Mouse (Mus musculus) limb, embryonic 10.5 days (tissue): Measurements from ENCODE around the gene Lancl1. TPM values are rescaled to one million over a fixed set of nuclear protein-coding genes. Genes with fewer than 3 reads are reported as not detected.
A peak's percentile ranks its signal among the peaks of the same experiment; 100 is the strongest.

Source experiments
- DNase-seq: peaks from one replicate; pipeline ENCODE4 v3.0.0-alpha.2; 2017; ENCODE audit warnings: low spot score
- H3K27ac ChIP-seq: fragments of 300-500 bp; sonication (generic); 2 replicates; pipeline ENCODE4 v1.5.1; 2016; ENCODE audit warnings: mild to moderate bottlenecking
- H3K27me3 ChIP-seq: fragments of 300-500 bp; sonication (generic); 2 replicates; pipeline ENCODE4 v1.6.1; 2016; ENCODE audit warnings: low read depth, mild to moderate bottlenecking; ENCODE audit not compliant: poor library complexity, severe bottlenecking
- H3K36me3 ChIP-seq: fragments of 300-500 bp; sonication (generic); 2 replicates; pipeline ENCODE4 v1.6.1; 2016; ENCODE audit warnings: mild to moderate bottlenecking, moderate library complexity
- H3K4me1 ChIP-seq: fragments of 300-500 bp; sonication (generic); 2 replicates; pipeline ENCODE4 v1.6.1; 2016
- H3K4me3 ChIP-seq: fragments of 300-500 bp; sonication (generic); 2 replicates; pipeline ENCODE4 v1.5.1; 2016; ENCODE audit warnings: mild to moderate bottlenecking, moderate library complexity
- H3K9me3 ChIP-seq: fragments of 300-500 bp; sonication (generic); replicated peaks from 2 replicates; pipeline ENCODE4 v1.6.1; 2016; ENCODE audit warnings: mild to moderate bottlenecking
- WGBS: fragments of 180-500 bp; shearing (Covaris S2); methylation state at CpG from one replicate; pipeline ENCODE4 v1.1.7; 2016; 5-methylcytosine and 5-hydroxymethylcytosine counted together
- polyA plus RNA-seq: library from polyadenylated mRNA; unstranded; fragments of >200 nt; fragmentation: Nextera tagmentation; extraction: Ambion mirVana; gene quantifications from 2 replicates; pipeline ENCODE4 v1.2.1, GENCODE M21; 2016

The Lancl1 gene
- polyA plus RNA-seq, 1 experiment from 2014 or later, result 84.3 TPM

GRCm38 (mm10) chr1:67039083-67039482 is 411 bp upstream of the Lancl1 start:
- Histone ChIP-seq H3K4me3 (peak overlapping the region; percentile 72), H3K4me1 (peaks cover 14% of the 10 kb centered on the region), H3K27me3 (no peaks in the 10 kb centered on the region), H3K27ac (peak overlapping the region; percentile 85), H3K9me3 (no peaks in the 10 kb centered on the region), H3K36me3 (peaks cover 20% of the 10 kb centered on the region)
- no peak for DNase-seq
- 3% methylated on average over 5 of the region's 5 CpGs for WGBS

- Histone ChIP-seq H3K27ac (no peak overlapping the region), H3K4me1 (peaks cover 10% of the 10 kb centered on the region), H3K9me3 (no peaks in the 10 kb centered on the region), H3K27me3 (no peaks in the 10 kb centered on the region), H3K4me3 (no peak overlapping the region), H3K36me3 (peaks cover 38% of the 10 kb centered on the region)
- DNase-seq, result no peak
These were observed 1.5 kb downstream of the Lancl1 start for GRCm38 (mm10) chr1:67037198-67037597.

GRCm38 (mm10) chr1:67033278-67033677 is 5.4 kb downstream of the Lancl1 start:
- H3K4me3 ChIP-seq, result no peak overlapping the region
- H3K36me3 ChIP-seq, result peaks cover 76% of the 10 kb centered on the region

GRCm38 (mm10) chr1:67026927-67027511 is 11.7 kb downstream of the Lancl1 start:
- WGBS, result 91% methylated on average over 6 of the region's 6 CpGs
- Histone ChIP-seq H3K4me1 (no peaks in the 10 kb centered on the region), H3K4me3 (no peak overlapping the region), H3K27ac (no peak overlapping the region), H3K36me3 (peaks cover 78% of the 10 kb centered on the region), H3K9me3 (no peaks in the 10 kb centered on the region), H3K27me3 (no peaks in the 10 kb centered on the region)
- DNase-seq, result no peak

More at GRCm38 (mm10) chr1:67033278-67033677, 5.4 kb downstream of the Lancl1 start:
- no peaks in the 10 kb centered on the region for H3K9me3 ChIP-seq
- H3K27me3 ChIP-seq, result no peaks in the 10 kb centered on the region
- peaks cover 6% of the 10 kb centered on the region for H3K4me1 ChIP-seq
- H3K27ac ChIP-seq, result no peak overlapping the region
- 94% methylated on average over 7 of the region's 7 CpGs for WGBS
- DNase-seq, result no peak

GRCm38 (mm10) chr1:67026142-67026541 is 12.5 kb downstream of the Lancl1 start:
- WGBS, result 87% methylated on average over 2 of the region's 2 CpGs
- Histone ChIP-seq H3K36me3 (peaks cover 75% of the 10 kb centered on the region), H3K4me1 (no peaks in the 10 kb centered on the region), H3K4me3 (no peak overlapping the region), H3K27me3 (no peaks in the 10 kb centered on the region), H3K9me3 (no peaks in the 10 kb centered on the region), H3K27ac (no peak overlapping the region)
- DNase-seq, result no peak

- H3K4me1 ChIP-seq, result no peaks in the 10 kb centered on the region
- H3K4me3 ChIP-seq, result no peak overlapping the region
- H3K9me3 ChIP-seq, result no peaks in the 10 kb centered on the region
- H3K27me3 ChIP-seq, result no peaks in the 10 kb centered on the region
- peaks cover 69% of the 10 kb centered on the region for H3K36me3 ChIP-seq
- DNase-seq, result no peak
- H3K27ac ChIP-seq, result no peak overlapping the region
- WGBS, result 93% methylated on average over 2 of the region's 2 CpGs
These were observed 15.9 kb downstream of the Lancl1 start for GRCm38 (mm10) chr1:67022767-67023166.

GRCm38 (mm10) chr1:67022051-67022450 is 16.6 kb downstream of the Lancl1 start:
- WGBS, result 91% methylated on average over 10 of the region's 10 CpGs
- H3K9me3 ChIP-seq, result no peaks in the 10 kb centered on the region
- no peak overlapping the region for H3K4me3 ChIP-seq
- H3K27ac ChIP-seq, result no peak overlapping the region
- no peak for DNase-seq
- no peaks in the 10 kb centered on the region for H3K27me3 ChIP-seq
- H3K36me3 ChIP-seq, result peaks cover 64% of the 10 kb centered on the region
- no peaks in the 10 kb centered on the region for H3K4me1 ChIP-seq

- 92% methylated on average over 13 of the region's 13 CpGs for WGBS
- peaks cover 55% of the 10 kb centered on the region for H3K36me3 ChIP-seq
- no peak overlapping the region for H3K27ac ChIP-seq
- H3K4me3 ChIP-seq, result no peak overlapping the region
- H3K4me1 ChIP-seq, result no peaks in the 10 kb centered on the region
- no peak for DNase-seq
- no peaks in the 10 kb centered on the region for H3K27me3 ChIP-seq
- H3K9me3 ChIP-seq, result no peaks in the 10 kb centered on the region
These were observed 18.0 kb downstream of the Lancl1 start for GRCm38 (mm10) chr1:67020637-67021161.

- Histone ChIP-seq H3K27ac (no peak overlapping the region), H3K4me3 (no peak overlapping the region), H3K9me3 (no peaks in the 10 kb centered on the region), H3K4me1 (no peaks in the 10 kb centered on the region), H3K36me3 (peaks cover 46% of the 10 kb centered on the region), H3K27me3 (no peaks in the 10 kb centered on the region)
- DNase-seq, result no peak
- WGBS, result 93% methylated on average over 13 of the region's 13 CpGs
These were observed 21.4 kb downstream of the Lancl1 start for GRCm38 (mm10) chr1:67017101-67017870.

- no peaks in the 10 kb centered on the region for H3K9me3 ChIP-seq
- H3K4me3 ChIP-seq, result no peak overlapping the region
- H3K4me1 ChIP-seq, result no peaks in the 10 kb centered on the region
- no peaks in the 10 kb centered on the region for H3K27me3 ChIP-seq
- no peak for DNase-seq
- peaks cover 31% of the 10 kb centered on the region for H3K36me3 ChIP-seq
- 79% methylated on average over 2 of the region's 2 CpGs for whole genome bisulfite sequencing
- no peak overlapping the region for H3K27ac ChIP-seq
These were observed 24.5 kb downstream of the Lancl1 start for GRCm38 (mm10) chr1:67014205-67014604.

GRCm38 (mm10) chr1:67010520-67010919 is 28.2 kb downstream of the Lancl1 start:
- Histone ChIP-seq H3K27me3 (no peaks in the 10 kb centered on the region), H3K4me1 (no peaks in the 10 kb centered on the region), H3K27ac (no peak overlapping the region), H3K36me3 (peaks cover 34% of the 10 kb centered on the region), H3K4me3 (no peak overlapping the region), H3K9me3 (no peaks in the 10 kb centered on the region)
- DNase-seq, result no peak
- 94% methylated on average over 3 of the region's 3 CpGs for WGBS

GRCm38 (mm10) chr1:67003699-67004098 is 35.0 kb downstream of the Lancl1 start:
- Histone ChIP-seq H3K36me3 (peaks cover 62% of the 10 kb centered on the region), H3K4me3 (no peak overlapping the region), H3K4me1 (no peaks in the 10 kb centered on the region), H3K27ac (no peak overlapping the region), H3K27me3 (no peaks in the 10 kb centered on the region), H3K9me3 (no peaks in the 10 kb centered on the region)
- DNase-seq, result no peak
- WGBS, result 81% methylated on average over 3 of the region's 3 CpGs

- Histone ChIP-seq H3K9me3 (no peaks in the 10 kb centered on the region), H3K4me1 (no peaks in the 10 kb centered on the region), H3K36me3 (peaks cover 56% of the 10 kb centered on the region), H3K27me3 (no peaks in the 10 kb centered on the region), H3K4me3 (no peak overlapping the region), H3K27ac (no peak overlapping the region)
- WGBS, result 86% methylated on average over 6 of the region's 6 CpGs
- no peak for DNase-seq
These were observed 36.4 kb downstream of the Lancl1 start for GRCm38 (mm10) chr1:67002226-67002625.
